Mouse (Mus musculus): Measurements from ENCODE around the gene Rasip1.

Gene Rasip1

GRCm38 (mm10) chr7:45627261-45627660 is at the start of gene Rasip1:
Gene Rasip1, plus strand, starts transcription at chr7:45627488.
- no peak for DNase-seq

GRCm38 (mm10) chr7:45585923-45586322 is 41.4 kb upstream of the Rasip1 start:
- DNase-seq: no peak

GRCm38 (mm10) chr7:45587631-45588592 is 39.4 kb upstream of the Rasip1 start:
- no peak for DNase-seq

DNA sequence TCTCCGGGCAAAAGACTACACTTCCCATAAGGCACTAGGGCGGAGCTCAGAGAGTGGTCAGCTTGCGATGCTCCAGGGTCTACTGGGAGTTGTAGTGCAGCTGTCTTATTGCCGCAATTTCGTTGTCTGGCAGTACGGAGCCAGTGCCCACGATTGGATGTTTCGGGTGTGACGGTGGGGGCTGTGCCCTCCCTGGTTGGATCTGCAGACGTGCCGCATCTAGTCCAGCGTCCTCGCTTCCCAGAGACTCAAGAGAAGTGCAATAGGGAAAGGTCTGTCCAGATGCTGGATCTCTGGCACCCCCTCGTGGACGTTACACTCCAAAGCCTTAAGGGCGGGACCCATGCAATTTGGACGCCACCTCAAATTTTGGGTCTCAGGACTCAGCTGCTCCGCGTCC is 38.1 kb upstream of the Rasip1 start:
- DNase-seq: peak; percentile 84

- no peak for DNase-seq
Measured at GRCm38 (mm10) chr7:45589898-45590297, 37.4 kb upstream of the Rasip1 start.

DNA sequence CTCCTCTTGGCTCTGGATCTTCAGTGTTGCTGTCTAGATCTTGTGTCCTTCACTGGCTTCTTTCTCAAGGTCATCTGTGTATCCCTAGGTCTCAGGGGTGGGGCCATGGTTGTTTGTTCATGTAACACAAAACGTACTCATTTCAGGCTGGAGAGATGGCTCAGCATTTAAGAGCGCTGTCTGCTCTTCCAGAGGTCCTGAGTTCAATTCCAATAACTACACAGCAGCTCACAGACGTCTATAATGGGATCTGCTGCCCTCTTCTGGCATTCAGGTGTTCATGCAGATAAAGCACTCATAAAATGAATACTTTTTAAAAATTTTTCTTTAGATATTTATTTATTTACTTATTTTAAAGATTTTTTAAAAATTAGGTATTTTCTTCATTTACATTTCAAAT is 36.4 kb upstream of the Rasip1 start:
- DNase-seq: no peak

GRCm38 (mm10) chr7:45591880-45592279 is 35.4 kb upstream of the Rasip1 start:
- no peak for DNase-seq

GRCm38 (mm10) chr7:45593118-45593815 is 34.0 kb upstream of the Rasip1 start:
- DNase-seq: peak; percentile 78

DNA sequence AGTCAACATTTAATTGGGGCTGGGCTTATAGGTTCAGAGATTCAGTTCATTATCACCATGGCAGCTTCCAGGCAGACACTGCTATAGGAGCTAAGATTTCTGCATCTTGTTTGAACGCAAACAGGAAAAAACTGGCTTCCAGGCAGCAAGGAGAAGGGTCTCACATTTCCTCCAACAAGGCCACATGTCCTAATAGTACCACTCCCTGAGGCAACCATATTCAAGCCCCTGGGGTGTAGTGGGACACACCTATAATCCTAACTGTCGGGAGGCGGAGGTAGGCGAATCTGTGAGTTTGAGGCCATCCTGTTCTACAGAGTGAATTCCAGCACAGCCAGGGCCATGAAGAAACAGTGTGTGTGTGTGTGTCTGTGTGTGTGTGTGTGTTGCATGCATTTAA is 32.1 kb upstream of the Rasip1 start:
- no peak for DNase-seq

DNA sequence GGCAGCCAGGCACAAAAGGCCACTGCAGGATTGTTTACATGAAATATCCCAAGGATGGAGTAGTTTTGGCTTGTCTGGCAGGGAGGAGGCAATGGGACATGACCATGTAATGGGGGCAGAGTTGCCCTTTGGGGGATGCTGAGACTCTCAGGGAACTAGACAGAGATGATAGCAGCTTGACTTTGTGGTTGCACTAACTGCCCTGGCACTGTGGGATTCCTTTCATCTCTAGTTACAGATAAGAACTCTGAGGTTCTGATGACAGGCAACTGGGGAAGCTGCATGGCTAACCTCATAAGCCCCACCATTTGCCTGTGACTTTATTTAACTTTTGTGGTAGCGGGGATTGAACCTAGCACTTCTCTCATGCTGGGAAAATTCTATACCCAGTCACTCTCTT is 31.2 kb upstream of the Rasip1 start:
- no peak for DNase-seq

DNA sequence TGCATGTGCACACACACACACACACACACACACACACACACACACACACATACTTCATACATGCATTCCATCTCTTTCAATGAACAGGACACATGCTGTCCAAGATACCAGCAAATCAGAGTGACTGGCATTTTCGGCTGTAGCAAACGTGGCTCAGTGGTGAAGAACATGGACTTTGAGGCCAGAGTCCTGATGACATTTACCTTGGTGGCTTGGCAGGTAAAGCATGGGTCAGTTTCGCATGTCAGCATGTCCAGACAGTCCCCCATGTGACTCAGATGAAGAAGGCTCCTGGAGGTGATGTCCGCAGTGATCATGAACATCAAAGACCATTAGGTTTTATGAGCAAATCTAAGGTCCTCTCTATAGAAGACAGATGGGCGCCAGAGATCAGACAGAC is 30.3 kb upstream of the Rasip1 start:
- no peak for DNase-seq

GRCm38 (mm10) chr7:45597527-45597926 is 29.8 kb upstream of the Rasip1 start:
- DNase-seq: no peak

DNA sequence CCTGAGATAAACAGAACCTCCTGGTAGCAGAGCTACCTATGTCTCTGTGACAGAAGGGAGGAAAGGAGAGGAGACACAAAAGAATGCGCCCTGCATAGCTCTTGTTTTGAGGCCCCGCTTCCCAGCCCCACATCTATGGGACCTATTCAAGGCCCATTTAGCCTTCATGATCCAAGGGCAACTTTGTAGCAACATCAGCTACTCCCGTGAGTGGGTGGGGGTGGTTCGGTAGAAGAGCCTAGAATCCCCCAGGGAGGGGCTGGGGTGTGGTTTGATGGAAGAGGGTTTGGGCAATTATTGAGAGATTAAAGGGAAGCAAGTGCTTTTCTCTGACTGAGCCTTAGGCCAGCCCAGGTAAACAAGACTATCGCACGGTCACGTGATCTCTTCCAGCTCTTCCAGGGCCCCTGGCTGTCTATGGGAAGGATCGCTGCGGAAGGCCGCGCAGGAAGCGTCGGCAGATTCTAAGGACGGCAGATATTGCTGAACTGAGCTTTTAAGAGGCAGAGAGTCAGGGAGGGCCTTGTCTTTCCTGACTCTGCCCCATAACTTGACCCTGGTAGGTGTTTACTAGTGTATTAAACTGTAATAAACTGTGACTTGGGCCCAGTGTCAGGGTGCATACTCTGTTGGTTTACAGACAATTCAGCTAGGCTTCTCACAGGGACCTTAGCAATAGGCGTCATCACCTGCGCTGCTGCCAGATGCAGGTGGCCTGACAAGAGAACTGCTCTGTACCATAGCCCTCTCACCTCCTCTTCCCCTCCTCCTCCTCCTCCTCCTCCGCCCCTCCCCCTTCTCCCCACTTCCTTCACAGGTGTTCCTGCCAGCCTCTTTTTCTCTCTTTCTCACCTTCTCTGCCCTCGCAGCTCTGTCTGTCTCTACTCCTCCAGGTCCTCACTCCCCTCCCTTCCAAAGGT is 28.1 kb upstream of the Rasip1 start:
- DNase-seq: peak; percentile 89

- DNase-seq: no peak
Measured at GRCm38 (mm10) chr7:45605704-45606289, 21.5 kb upstream of the Rasip1 start.

DNA sequence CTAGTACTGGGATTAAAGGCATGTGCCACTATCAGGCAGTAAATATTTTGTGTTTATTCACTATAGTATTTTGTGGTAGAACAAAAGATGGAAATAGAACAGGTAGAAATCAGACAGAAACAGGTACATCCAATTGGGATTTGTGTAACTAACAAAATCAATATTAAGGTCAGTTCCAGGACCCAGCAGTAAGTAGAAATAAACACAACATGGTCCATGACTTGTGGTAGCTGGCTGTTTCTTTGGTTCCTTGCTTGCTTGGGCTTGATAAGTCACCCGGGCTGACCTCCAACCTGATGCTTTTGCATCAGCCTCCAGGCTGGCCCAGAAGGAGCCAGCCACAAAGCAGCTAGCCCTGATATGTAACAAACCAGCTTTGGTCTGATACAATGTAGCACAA is 17.8 kb upstream of the Rasip1 start:
- no peak for DNase-seq

GRCm38 (mm10) chr7:45616277-45616676 is 11.0 kb upstream of the Rasip1 start:
- DNase-seq: no peak

DNA sequence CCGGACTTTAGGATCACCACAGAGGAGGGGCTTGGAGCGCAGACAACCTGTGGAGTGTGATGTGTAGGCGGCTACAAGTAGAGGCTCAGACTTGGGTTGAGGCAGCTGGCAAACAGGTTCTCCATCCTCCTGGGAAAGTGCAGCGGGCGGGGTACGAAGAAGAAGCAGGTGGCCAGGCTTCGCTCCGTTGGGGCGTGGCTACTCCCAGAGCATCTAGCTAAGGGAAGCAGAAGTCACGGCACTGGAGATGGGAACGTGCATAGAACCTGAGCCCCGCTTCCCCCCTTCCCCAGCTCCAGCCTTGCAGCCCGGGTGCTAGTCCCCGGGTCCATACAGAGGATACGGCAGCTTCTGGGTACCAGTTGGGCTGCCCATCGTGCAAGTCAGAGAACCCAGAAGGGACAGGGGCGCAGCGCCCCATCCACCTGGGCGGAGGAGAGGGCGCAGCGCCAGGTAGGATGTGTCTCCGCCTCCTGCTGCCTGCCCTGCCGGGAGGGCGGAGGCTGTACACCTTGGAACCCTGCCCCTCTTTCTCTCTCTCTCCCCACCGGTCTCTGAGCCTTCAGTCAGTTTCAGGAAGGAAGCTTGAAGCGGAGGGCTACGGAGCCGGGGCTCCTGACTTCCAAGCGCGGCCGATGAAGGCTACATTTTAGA is 10.1 kb upstream of the Rasip1 start, which contains the start of gene Fut1:
Gene Fut1 (plus strand): TSS at position 248 of the 654 bp plus-strand sequence.
- DNase-seq: no peak

GRCm38 (mm10) chr7:45618316-45618715 is 9.0 kb upstream of the Rasip1 start:
- no peak for DNase-seq

GRCm38 (mm10) chr7:45619592-45619991 is 7.7 kb upstream of the Rasip1 start:
- DNase-seq: no peak

DNA sequence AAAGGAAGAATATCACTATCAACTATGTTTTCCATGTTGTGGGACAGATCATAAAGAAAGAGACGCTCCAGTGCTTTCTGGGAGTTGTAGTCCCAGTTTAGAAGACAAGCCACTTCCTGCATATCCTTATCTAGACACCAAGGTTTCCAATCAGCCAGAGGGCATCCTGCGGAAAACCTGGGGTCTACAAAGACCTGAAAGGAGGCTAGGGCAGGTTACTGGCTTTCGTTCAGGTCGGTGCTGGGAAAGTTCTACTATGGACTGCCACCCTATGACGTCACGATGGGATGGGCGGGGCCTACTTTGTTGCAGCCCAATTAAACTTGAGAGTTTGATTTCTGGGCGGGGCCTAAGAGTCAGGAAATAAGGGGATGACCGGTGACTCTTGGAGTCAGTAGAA is 5.8 kb upstream of the Rasip1 start, which contains the start of gene Izumo1:
Gene Izumo1 (plus strand): TSS at position 369 of the 400 bp plus-strand sequence.
- DNase-seq: no peak

- DNase-seq: no peak
Measured at GRCm38 (mm10) chr7:45623507-45623906, 3.8 kb upstream of the Rasip1 start.

DNA sequence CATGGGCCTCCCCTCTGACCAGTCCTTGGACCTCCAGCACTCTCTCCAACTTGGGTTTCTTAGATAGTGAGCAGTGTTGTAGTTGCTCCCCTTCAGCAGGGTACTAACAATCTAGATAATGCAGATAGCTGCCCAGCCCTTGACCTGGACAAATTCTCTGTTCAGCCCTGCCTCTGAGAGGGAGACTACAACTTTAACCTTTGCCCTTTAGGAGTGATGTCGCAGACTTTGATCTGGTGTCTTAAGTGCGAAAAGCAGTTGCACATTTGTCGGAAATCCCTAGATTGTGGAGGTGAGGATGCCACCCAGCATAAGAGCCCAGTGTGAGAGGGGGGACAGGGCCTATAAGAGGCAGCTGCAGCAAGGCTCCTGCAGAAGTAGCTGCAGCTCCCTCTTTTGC is 2.6 kb upstream of the Rasip1 start:
- no peak for DNase-seq
